In the genomic region with DNA sequence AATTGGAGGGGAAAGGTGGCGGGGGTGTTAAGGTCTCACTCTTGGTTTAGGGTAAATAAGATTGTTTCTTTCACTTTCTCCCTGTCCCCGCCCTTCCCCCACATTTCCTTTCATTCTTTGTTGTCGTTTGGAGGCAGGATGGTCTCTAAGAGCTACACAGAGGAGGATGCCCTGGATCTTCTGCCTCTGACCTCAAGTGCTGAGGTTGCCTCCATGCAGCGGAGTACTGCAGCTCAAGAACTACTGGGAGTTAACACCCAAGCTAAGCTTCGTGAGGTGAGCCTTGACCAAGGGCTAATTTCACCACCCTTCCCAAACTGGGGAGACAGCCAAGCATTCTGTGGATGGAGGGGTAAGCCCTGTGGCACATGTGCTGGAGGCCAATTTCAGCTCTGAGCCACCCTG, we compare ENCODE assay signal across 9 mouse cellular contexts. TPM values are rescaled to one million over a fixed set of nuclear protein-coding genes. Genes with fewer than 3 reads are reported as not detected.
DNase-seq lines count a peak whose midpoint lies in the region; ATAC-seq and TF ChIP-seq lines count a peak whose summit lies in the region.
"Had no signal": no experiment of that assay in that cellular context is flagged by ENCODE, and none has a peak within 500 bp of the region (broad histone marks: within the 10 kb centered on the region; RNA-seq: fewer than 3 reads in every experiment).

No protein-coding gene starts in this region.

- TF ChIP-seq POLR2A in bone marrow macrophage, adult 2 months (IDR thresholded peaks at IDR 0.05; ENCODE audit: borderline replicate concordance, low read depth, low read length): no peak

- DNase-seq in forebrain, postnatal 0 days: no peak
- no peak for DNase-seq in forebrain, embryonic 14.5 days (ENCODE audit: low spot score)
- peak; percentile 48 for DNase-seq in 3134 (ENCODE audit: extremely low read depth, insufficient read length, low spot score)
- DNase-seq in liver, postnatal 0 days: no peak
- no peak for DNase-seq in urinary bladder, postnatal 10 days (ENCODE audit: low spot score)
- DNase-seq in cerebellum, postnatal 14 days: no peak

- WGBS in forebrain, postnatal 0 days: 58% methylated on average over 5 of the region's 5 CpGs
- WGBS in forebrain, embryonic 14.5 days: 59% methylated on average over 5 of the region's 5 CpGs
- WGBS in liver, postnatal 0 days (ENCODE audit: insufficient replicate concordance): 37% methylated on average over 5 of the region's 5 CpGs

- H3K4me2 ChIP-seq in forebrain, postnatal 0 days (ENCODE audit: low read depth): no peak overlapping the region
- H3K4me2 ChIP-seq in forebrain, embryonic 14.5 days (ENCODE audit: low read length): no peak overlapping the region
- peak overlapping the region; percentile 58 for H3K4me2 ChIP-seq in liver, postnatal 0 days (ENCODE audit: low read depth, low read length)

- H3K36me3 ChIP-seq in forebrain, postnatal 0 days (ENCODE audit: insufficient read depth): no peaks in the 10 kb centered on the region
- H3K36me3 ChIP-seq in forebrain, embryonic 14.5 days (ENCODE audit: control insufficient read depth, insufficient read depth, low read length): no peaks in the 10 kb centered on the region
- peaks cover 6% of the 10 kb centered on the region; the same call in 1 of the 2 replicates for H3K36me3 ChIP-seq in liver, postnatal 0 days (replicated peaks; ENCODE audit: insufficient read depth, low read length)
- H3K36me3 ChIP-seq: G1E had no signal

- TF ChIP-seq CTCF in forebrain, postnatal 0 days (IDR thresholded peaks at IDR 0.05; ENCODE audit: low read depth): no peak
- no peak for TF ChIP-seq CTCF in bone marrow macrophage, adult 2 months (IDR thresholded peaks at IDR 0.05; ENCODE audit: low read depth, low read length)
- no peak for TF ChIP-seq CTCF in liver, postnatal 0 days (IDR thresholded peaks at IDR 0.05; ENCODE audit: low read depth)

- no peaks in the 10 kb centered on the region for H3K27me3 ChIP-seq in forebrain, postnatal 0 days (ENCODE audit: insufficient read depth, low read length)
- H3K27me3 ChIP-seq in forebrain, embryonic 14.5 days (replicated peaks; ENCODE audit: control insufficient read depth, insufficient read depth, low read length): no peaks in the 10 kb centered on the region
- H3K27me3 ChIP-seq in liver, postnatal 0 days (ENCODE audit: insufficient read depth, low read length): no peaks in the 10 kb centered on the region

- H3K4me3 ChIP-seq in forebrain, postnatal 0 days (ENCODE audit: low read depth, low read length): no peak overlapping the region
- H3K4me3 ChIP-seq in forebrain, embryonic 14.5 days (ENCODE audit: low read depth, low read length): no peak overlapping the region
- peak overlapping the region; percentile 47 for H3K4me3 ChIP-seq in bone marrow macrophage, adult 2 months (ENCODE audit: insufficient read depth, low read length)
- H3K4me3 ChIP-seq in liver, postnatal 0 days (ENCODE audit: low read depth, low read length): no peak overlapping the region

- ATAC-seq in forebrain, postnatal 0 days: no peak
- ATAC-seq in forebrain, embryonic 14.5 days: no peak
- ATAC-seq in liver, postnatal 0 days: peak; percentile 6; the same call in 1 of the 2 replicates
- ATAC-seq in granulocyte monocyte progenitor cell, adult 5-6 weeks (replicated peaks; ENCODE audit: poor library complexity, severe bottlenecking): no peak

- 0 out of 2 replicates have a peak, but pooled peaks have one; percentile 14 for TF ChIP-seq EP300 in liver, postnatal 0 days (IDR thresholded peaks at IDR 0.05; ENCODE audit: low read depth)

- H3K9ac ChIP-seq in forebrain, postnatal 0 days: no peak overlapping the region
- no peak overlapping the region for H3K9ac ChIP-seq in forebrain, embryonic 14.5 days (ENCODE audit: low read length)
- no peak overlapping the region; the same call in 1 of the 2 replicates for H3K9ac ChIP-seq in liver, postnatal 0 days (replicated peaks)

- no peaks in the 10 kb centered on the region for H3K9me3 ChIP-seq in forebrain, postnatal 0 days (ENCODE audit: low read length)
- H3K9me3 ChIP-seq in forebrain, embryonic 14.5 days (replicated peaks; ENCODE audit: control insufficient read depth, low read length): no peaks in the 10 kb centered on the region
- no peaks in the 10 kb centered on the region for H3K9me3 ChIP-seq in liver, postnatal 0 days (ENCODE audit: low read length)

- H3K4me1 ChIP-seq in forebrain, postnatal 0 days (ENCODE audit: insufficient read depth): peaks cover 3% of the 10 kb centered on the region; the same call in 1 of the 2 replicates
- H3K4me1 ChIP-seq in forebrain, embryonic 14.5 days (ENCODE audit: control insufficient read depth, insufficient read depth, low read length): peaks cover 11% of the 10 kb centered on the region
- peaks cover 82% of the 10 kb centered on the region for H3K4me1 ChIP-seq in bone marrow macrophage, adult 2 months (ENCODE audit: control insufficient read depth, insufficient read depth, low read length)
- H3K4me1 ChIP-seq in liver, postnatal 0 days (ENCODE audit: insufficient read depth): peaks cover 86% of the 10 kb centered on the region

- 0 out of 2 replicates have a peak overlapping the region, but pooled peaks have one; percentile 4 for H3K27ac ChIP-seq in forebrain, postnatal 0 days (ENCODE audit: low read depth, low read length)
- no peak overlapping the region for H3K27ac ChIP-seq in forebrain, embryonic 14.5 days (ENCODE audit: low read depth, low read length)
- H3K27ac ChIP-seq in bone marrow macrophage, adult 2 months (ENCODE audit: insufficient read depth, low read depth, low read length): peak overlapping the region; percentile 94
- peak overlapping the region; percentile 77 for H3K27ac ChIP-seq in liver, postnatal 0 days (ENCODE audit: low read depth)

RNA-seq across cellular contexts. Expression of a gene that starts 12.2 kb away (rescaled TPM):
- 41.2 and 57.4 TPM in 2 replicates for total RNA-seq in forebrain, postnatal 0 days (2014; rRNA removed)
- polyA plus RNA-seq in forebrain, postnatal 0 days (2015; fragmentation: Nextera tagmentation; extraction: Ambion mirVana): 125 and 140 TPM in 2 replicates
- polyA plus RNA-seq in forebrain, embryonic 14.5 days (2014; fragmentation: Nextera tagmentation; extraction: Ambion mirVana): 77.8 and 85.5 TPM in 2 replicates
- polyA plus RNA-seq in bone marrow macrophage, adult 2 months (2012; ENCODE audit: insufficient read depth, insufficient read length, missing spikeins): 321 and 343 TPM in 2 replicates
- 243 and 249 TPM in 2 replicates for polyA plus RNA-seq in liver, postnatal 0 days (2015; fragmentation: Nextera tagmentation; extraction: Ambion mirVana)
- 22.5 and 27.5 TPM in 2 replicates for total RNA-seq in granulocyte monocyte progenitor cell, adult 5-6 weeks (2014; fragmentation: Nextera tagmentation)
- 27.7 and 31.3 TPM in 2 replicates for total RNA-seq in granulocyte monocyte progenitor cell, adult 5-6 weeks (2017)
- total RNA-seq: G1E had no signal
- polyA plus RNA-seq: G1E had no signal
